Mouse (Mus musculus) thymus, adult 2 months (tissue): ENCODE data around the gene Irak2.

Source experiments
- CTCF ChIP-seq: fragments of 200-500 bp; IDR thresholded peaks from 2 replicates; pipeline ENCODE4 v1.5.1; 2012; ENCODE audit warnings: mild to moderate bottlenecking, control low read depth, low read length, moderate library complexity, borderline replicate concordance; ENCODE audit not compliant: control insufficient read depth, poor library complexity, insufficient read depth; ENCODE audit errors: extremely low read depth
- POLR2A ChIP-seq: fragments of 200-500 bp; IDR thresholded peaks from 2 replicates; pipeline ENCODE4 v1.6.1; 2012; ENCODE audit warnings: mild to moderate bottlenecking, low read length, control low read depth, moderate library complexity; ENCODE audit not compliant: control insufficient read depth, poor library complexity, insufficient read depth; ENCODE audit errors: extremely low read depth

- TF ChIP-seq CTCF (no peak), POLR2A (no peak)
Observed at GRCm38 (mm10) chr6:113661353-113662241, 23.3 kb downstream of the Irak2 start.
